Comparison of ENCODE assay signal across 13 mouse cellular contexts in genomic region chr16:96148834-96149233, GRCm38 (mm10). TPM values are rescaled to one million over a fixed set of nuclear protein-coding genes. Genes with fewer than 3 reads are reported as not detected.
A peak's percentile ranks its signal among the peaks of the same experiment; 100 is the strongest.
DNase-seq lines count a peak whose midpoint lies in the region; ATAC-seq and TF ChIP-seq lines count a peak whose summit lies in the region.
"Had no signal": no experiment of that assay in that cellular context is flagged by ENCODE, and none has a peak within 500 bp of the region (broad histone marks: within the 10 kb centered on the region; RNA-seq: fewer than 3 reads in every experiment).

No protein-coding gene starts in this region.

- no peaks in the 10 kb centered on the region for H3K27me3 ChIP-seq in heart, embryonic 15.5 days
- H3K27me3 ChIP-seq in C2C12 (ENCODE audit: control insufficient read depth, insufficient read depth, insufficient read length) = no peaks in the 10 kb centered on the region
- no peaks in the 10 kb centered on the region for H3K27me3 ChIP-seq in intestine, embryonic 16.5 days (replicated peaks; ENCODE audit: control insufficient read depth, insufficient read depth, low read length)

- TF ChIP-seq CTCF in C2C12 (IDR thresholded peaks at IDR 0.05; ENCODE audit: control insufficient read depth, insufficient read depth, insufficient read length) = no peak

- peaks cover 56% of the 10 kb centered on the region for H3K4me1 ChIP-seq in heart, embryonic 15.5 days (replicated peaks)
- peaks cover 16% of the 10 kb centered on the region for H3K4me1 ChIP-seq in intestine, embryonic 16.5 days (ENCODE audit: control insufficient read depth, insufficient read depth, low read length)

- intact Hi-C loops in left cerebral cortex, postnatal 4 days (cut with DNase I) = loop anchor here (5.0 kb wide), 1 partner anchor 193 kb away; no protein-coding TSS in a partner anchor

- H3K9ac ChIP-seq in heart, embryonic 15.5 days = peak overlapping the region; percentile 26; the same call in 1 of the 2 replicates
- peak overlapping the region; percentile 51; the same call in 1 of the 2 replicates for H3K9ac ChIP-seq in intestine, embryonic 16.5 days (ENCODE audit: low read depth, low read length)
- H3K9ac ChIP-seq: liver, embryonic 14.5 days had no signal

- H3K79me2 ChIP-seq in C2C12 (ENCODE audit: control insufficient read depth, insufficient read depth) = peaks cover 70% of the 10 kb centered on the region

- H3K79me3 ChIP-seq in C2C12 (ENCODE audit: low read depth) = peaks cover 33% of the 10 kb centered on the region

- no peak for DNase-seq in heart, postnatal 4 days
- peak; percentile 86 for DNase-seq in 3T3-L1 (ENCODE audit: low read depth, low spot score)
- DNase-seq in left cerebral cortex, postnatal 4 days = no peak
- DNase-seq in layer of hippocampus, postnatal 25 days (ENCODE audit: extremely low spot score in 1 of 2, low spot score in 1 of 2) = no peak
- DNase-seq: lung, postnatal 36 days; right cerebral cortex, postnatal 4 days had no signal

- no peak overlapping the region; the same call in 1 of the 2 replicates for H3K4me2 ChIP-seq in heart, embryonic 15.5 days
- no peak overlapping the region for H3K4me2 ChIP-seq in intestine, embryonic 16.5 days (ENCODE audit: low read depth, low read length)

- peaks cover 5% of the 10 kb centered on the region; the same call in 1 of the 2 replicates for H3K36me3 ChIP-seq in heart, embryonic 15.5 days
- peaks cover 11% of the 10 kb centered on the region for H3K36me3 ChIP-seq in C2C12 (ENCODE audit: control insufficient read depth, insufficient read depth)
- no peaks in the 10 kb centered on the region for H3K36me3 ChIP-seq in intestine, embryonic 16.5 days (ENCODE audit: control insufficient read depth, insufficient read depth, low read length)

- H3K4me3 ChIP-seq in heart, embryonic 15.5 days = no peak overlapping the region
- H3K4me3 ChIP-seq in C2C12 (ENCODE audit: insufficient read depth, poor library complexity, severe bottlenecking) = no peak overlapping the region
- no peak overlapping the region for H3K4me3 ChIP-seq in intestine, embryonic 16.5 days (ENCODE audit: low read length)

- 36% methylated on average over 6 of the region's 6 CpGs for WGBS in heart, embryonic 15.5 days
- WGBS in intestine, embryonic 16.5 days = 62% methylated on average over 6 of the region's 6 CpGs

- H3K27ac ChIP-seq in heart, embryonic 15.5 days = peak overlapping the region; percentile 75
- peak overlapping the region; percentile 81 for H3K27ac ChIP-seq in intestine, embryonic 16.5 days (ENCODE audit: low read length)
- H3K27ac ChIP-seq: hindbrain, postnatal 0 days; liver, embryonic 14.5 days had no signal

- no peaks in the 10 kb centered on the region for H3K9me3 ChIP-seq in heart, embryonic 15.5 days (replicated peaks)
- no peaks in the 10 kb centered on the region for H3K9me3 ChIP-seq in intestine, embryonic 16.5 days (ENCODE audit: control insufficient read depth, low read length)
- H3K9me3 ChIP-seq: G1E had no signal

- H3ac ChIP-seq in C2C12 (ENCODE audit: control insufficient read depth, insufficient read length, low read depth) = peak overlapping the region; percentile 9

- no peak for ATAC-seq in heart, embryonic 15.5 days (replicated peaks; ENCODE audit: insufficient number of reproducible peaks, insufficient read depth, low FRiP score, low read depth)
- ATAC-seq in intestine, embryonic 16.5 days = no peak
- ATAC-seq: hindbrain, postnatal 0 days had no signal

TF ChIP-seq in C2C12, 6 proteins besides CTCF, POLR2A, EP300 and RAD21:
- no peak for TF ChIP-seq USF1 (IDR thresholded peaks at IDR 0.05; ENCODE audit: low read depth)
- TF ChIP-seq FOSL1 (IDR thresholded peaks at IDR 0.05; ENCODE audit: insufficient read depth, low read length, poor library complexity, severe bottlenecking) = no peak
- no peak for TF ChIP-seq MYOD1 (IDR thresholded peaks at IDR 0.05; ENCODE audit: control insufficient read depth, insufficient read length, low read depth)
- TF ChIP-seq MYOG (IDR thresholded peaks at IDR 0.05; ENCODE audit: control insufficient read depth, extremely low read depth, insufficient read length) = no peak
- no peak for TF ChIP-seq MAX (IDR thresholded peaks at IDR 0.05)
- no peak for TF ChIP-seq CEBPB (IDR thresholded peaks at IDR 0.05; ENCODE audit: low read depth)
TF ChIP-seq in C2C12: peak in this region for 0.

RNA-seq across cellular contexts. Expression of gene Wrb, which starts 3.6 kb away (rescaled TPM):
- polyA plus RNA-seq in heart, embryonic 15.5 days (2015; fragmentation: Nextera tagmentation; extraction: Ambion mirVana) = 49.2 and 52.8 TPM in 2 replicates
- total RNA-seq in heart, postnatal 4 days (2021) = 10 to 100 TPM; 20.4 to 20.6 TPM
- polyA plus RNA-seq in C2C12 (2012; fragmentation: generic; extraction: Trizol) = 58.0 TPM
- polyA plus RNA-seq in intestine, embryonic 16.5 days (2015; fragmentation: Nextera tagmentation; extraction: Ambion mirVana) = 46.9 and 53.2 TPM in 2 replicates
- total RNA-seq in left cerebral cortex, postnatal 4 days (2021) = 100 to 1,000 TPM in 1 of 2 experiments, 10 to 100 TPM in 1; 93.0 to 117 TPM
- total RNA-seq in layer of hippocampus, postnatal 25 days (2021) = 10 to 100 TPM; 58.1 to 75.6 TPM

RNA-seq across cellular contexts. Expression of gene Hmgn1, which starts 21.3 kb away (rescaled TPM):
- polyA plus RNA-seq in heart, embryonic 15.5 days (2015; fragmentation: Nextera tagmentation; extraction: Ambion mirVana) = 289 and 315 TPM in 2 replicates
- total RNA-seq in heart, postnatal 4 days (2021) = 100 to 1,000 TPM; 118 to 131 TPM
- 325 TPM for polyA plus RNA-seq in C2C12 (2012; fragmentation: generic; extraction: Trizol)
- 404 and 487 TPM in 2 replicates for polyA plus RNA-seq in intestine, embryonic 16.5 days (2015; fragmentation: Nextera tagmentation; extraction: Ambion mirVana)
- total RNA-seq in left cerebral cortex, postnatal 4 days (2021) = 100 to 1,000 TPM; 102 to 103 TPM
- 10 to 100 TPM; 64.8 to 77.2 TPM for total RNA-seq in layer of hippocampus, postnatal 25 days (2021)

RNA-seq across cellular contexts. Expression of gene Lca5l, which starts 43.2 kb away (rescaled TPM):
- 1.2 and 1.5 TPM in 2 replicates for polyA plus RNA-seq in heart, embryonic 15.5 days (2015; fragmentation: Nextera tagmentation; extraction: Ambion mirVana)
- 1 to 10 TPM; 1.5 to 1.7 TPM for total RNA-seq in heart, postnatal 4 days (2021)
- 0.25 TPM for polyA plus RNA-seq in C2C12 (2012; fragmentation: generic; extraction: Trizol)
- polyA plus RNA-seq in intestine, embryonic 16.5 days (2015; fragmentation: Nextera tagmentation; extraction: Ambion mirVana) = 0.43 and 0.50 TPM in 2 replicates
- 1 to 10 TPM; 1.7 to 2.0 TPM for total RNA-seq in left cerebral cortex, postnatal 4 days (2021)
- total RNA-seq in layer of hippocampus, postnatal 25 days (2021) = 1 to 10 TPM; 1.5 to 2.3 TPM
- total RNA-seq: neutrophil, adult 5-6 weeks had no signal
- polyA plus RNA-seq: G1E had no signal

RNA-seq across cellular contexts. Expression of gene Sh3bgr, which starts 51.4 kb away (rescaled TPM):
- 413 and 595 TPM in 2 replicates for polyA plus RNA-seq in heart, embryonic 15.5 days (2015; fragmentation: Nextera tagmentation; extraction: Ambion mirVana)
- total RNA-seq in heart, postnatal 4 days (2021) = 100 to 1,000 TPM; 519 to 549 TPM
- 10.3 TPM for polyA plus RNA-seq in C2C12 (2012; fragmentation: generic; extraction: Trizol)
- polyA plus RNA-seq in intestine, embryonic 16.5 days (2015; fragmentation: Nextera tagmentation; extraction: Ambion mirVana) = 31.6 and 33.1 TPM in 2 replicates
- total RNA-seq in left cerebral cortex, postnatal 4 days (2021) = 1 to 10 TPM; 1.9 to 3.3 TPM
- 1 to 10 TPM; 2.3 to 2.7 TPM for total RNA-seq in layer of hippocampus, postnatal 25 days (2021)
- total RNA-seq: G1E; neutrophil, adult 5-6 weeks had no signal
- polyA plus RNA-seq: G1E had no signal
